Mouse (Mus musculus) kidney, adult 8-10 months (tissue): ENCODE results near the gene Slc9a2.
"Not testable (repeated sequence)": the region's sequence is repeated elsewhere in the genome, so short reads cannot be mapped to it uniquely, and the experiment has no call there.

Source experiments
- DNase-seq, 2 experiments: peaks; one replicate each; pipeline ENCODE4 v3.0.0; 2022

Gene Slc9a2

GRCm38 (mm10) chr1:40714950-40715349, 34.6 kb downstream of the Slc9a2 start:
- DNase-seq = no peak

DNA sequence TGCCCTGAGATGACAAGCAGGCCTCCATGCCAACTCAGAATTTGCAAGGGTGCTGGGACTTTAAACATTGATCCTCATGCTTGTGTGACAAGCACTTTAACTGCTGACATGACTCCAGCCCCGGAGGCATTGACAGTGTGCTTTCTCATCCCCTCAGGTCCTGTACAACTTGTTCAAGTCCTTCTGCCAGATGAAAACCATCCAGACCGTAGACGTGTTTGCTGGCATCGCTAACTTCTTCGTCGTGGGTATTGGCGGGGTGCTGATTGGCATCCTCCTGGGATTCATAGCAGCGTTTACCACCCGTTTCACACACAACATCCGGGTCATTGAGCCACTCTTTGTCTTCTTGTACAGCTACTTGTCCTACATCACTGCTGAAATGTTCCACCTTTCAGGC, 45.7 kb downstream of the Slc9a2 start:
- DNase-seq = no peak

DNA sequence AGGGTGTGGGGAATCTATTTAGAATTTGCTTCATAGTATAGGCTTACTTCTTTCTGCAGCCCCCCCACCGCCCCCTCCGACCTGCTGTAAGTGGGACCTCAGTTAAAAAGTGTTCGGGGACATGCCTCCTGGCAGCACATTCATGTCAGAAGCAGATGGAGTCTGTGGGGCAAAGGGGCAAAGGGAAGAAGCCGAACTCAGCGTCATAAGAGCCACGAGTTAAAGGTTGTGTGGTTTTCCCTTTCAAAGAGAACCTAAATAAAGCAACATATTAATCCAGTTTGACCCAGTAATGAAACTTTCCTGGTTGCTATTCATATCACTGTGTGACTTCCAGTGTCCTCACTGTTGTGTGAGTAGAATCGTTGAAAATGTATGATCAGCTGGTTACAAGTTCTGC, 47.0 kb downstream of the Slc9a2 start:
- no peak for DNase-seq

DNA sequence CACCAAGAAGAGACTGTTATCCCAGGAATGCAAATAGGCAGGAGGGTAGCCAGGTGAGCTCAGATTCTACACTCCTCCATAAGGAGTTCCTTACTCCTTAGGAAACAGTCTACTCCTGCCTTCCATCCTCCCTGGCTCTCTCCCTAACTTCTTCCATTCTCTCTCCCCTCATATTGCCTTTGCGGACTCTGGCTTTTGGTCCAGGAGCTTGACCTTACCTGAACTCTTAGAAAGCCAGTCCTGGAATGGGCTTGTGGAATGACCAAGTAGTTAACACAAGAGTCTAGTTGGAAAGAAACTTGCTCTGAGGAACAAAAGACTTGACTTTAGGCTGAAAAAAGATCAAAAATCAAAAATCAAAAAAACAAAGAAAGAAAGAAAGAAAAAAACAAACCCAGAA, 48.3 kb downstream of the Slc9a2 start:
- peak in 1 of 2 experiments; percentile 58 for DNase-seq

- DNase-seq = no peak
Measured at GRCm38 (mm10) chr1:40737671-40738070, 57.3 kb downstream of the Slc9a2 start.

DNA sequence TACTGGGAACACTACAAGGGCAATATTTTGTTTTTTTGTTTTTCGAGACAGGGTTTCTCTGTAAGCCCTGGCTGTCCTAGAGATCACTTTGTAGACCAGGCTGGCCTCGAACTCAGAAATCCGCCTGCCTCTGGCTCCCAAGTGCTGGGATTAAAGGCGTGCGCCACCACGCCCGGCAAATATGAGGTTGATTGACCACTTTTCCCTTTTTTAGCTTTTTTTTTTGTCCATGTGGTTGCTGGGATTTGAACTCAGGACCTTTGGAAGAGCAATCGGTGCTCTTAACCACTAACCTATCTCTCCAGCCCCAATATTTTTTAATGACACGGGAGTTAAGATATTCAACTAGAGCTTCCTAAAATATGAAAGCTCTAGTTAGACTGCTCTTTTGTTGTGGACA, 57.9 kb downstream of the Slc9a2 start:
- DNase-seq = not testable (repeated sequence)

GRCm38 (mm10) chr1:40740739-40741138, 60.4 kb downstream of the Slc9a2 start:
- DNase-seq = no peak

GRCm38 (mm10) chr1:40746089-40746488, 65.7 kb downstream of the Slc9a2 start:
- DNase-seq = no peak

GRCm38 (mm10) chr1:40759751-40760445, 79.5 kb downstream of the Slc9a2 start:
- DNase-seq = peak; percentile 64 to 87

- no peak for DNase-seq
Measured at GRCm38 (mm10) chr1:40764042-40764441, 83.7 kb downstream of the Slc9a2 start.

GRCm38 (mm10) chr1:40764701-40765275, 84.4 kb downstream of the Slc9a2 start:
- DNase-seq = no peak

GRCm38 (mm10) chr1:40765521-40765920, 85.1 kb downstream of the Slc9a2 start:
- DNase-seq = no peak

- DNase-seq = no peak
Measured at GRCm38 (mm10) chr1:40767588-40767987, 87.2 kb downstream of the Slc9a2 start.

DNA sequence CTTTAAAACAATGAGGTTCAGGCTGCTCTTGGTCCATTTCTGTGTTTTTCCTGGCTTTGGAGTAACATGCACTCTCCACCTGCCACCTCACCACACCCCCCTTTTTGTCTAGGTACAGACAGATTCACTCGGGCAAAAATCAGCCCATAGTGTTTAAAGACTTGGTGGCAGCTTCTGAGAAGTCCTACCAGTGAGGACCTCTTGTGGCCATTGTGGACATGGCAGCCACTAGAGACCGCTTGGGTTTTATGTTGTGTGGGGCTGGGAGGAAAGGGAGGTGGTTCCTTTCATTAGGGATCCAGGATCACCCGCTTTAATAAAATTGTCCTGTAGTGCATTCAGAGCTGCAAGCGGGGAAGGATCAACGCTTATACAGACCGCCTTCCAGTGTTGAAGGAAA, 88.2 kb downstream of the Slc9a2 start:
- DNase-seq = peak; percentile 65 to 74

- DNase-seq = peak; percentile 80 to 87
Measured at GRCm38 (mm10) chr1:40769331-40769894, 89.0 kb downstream of the Slc9a2 start.

DNA sequence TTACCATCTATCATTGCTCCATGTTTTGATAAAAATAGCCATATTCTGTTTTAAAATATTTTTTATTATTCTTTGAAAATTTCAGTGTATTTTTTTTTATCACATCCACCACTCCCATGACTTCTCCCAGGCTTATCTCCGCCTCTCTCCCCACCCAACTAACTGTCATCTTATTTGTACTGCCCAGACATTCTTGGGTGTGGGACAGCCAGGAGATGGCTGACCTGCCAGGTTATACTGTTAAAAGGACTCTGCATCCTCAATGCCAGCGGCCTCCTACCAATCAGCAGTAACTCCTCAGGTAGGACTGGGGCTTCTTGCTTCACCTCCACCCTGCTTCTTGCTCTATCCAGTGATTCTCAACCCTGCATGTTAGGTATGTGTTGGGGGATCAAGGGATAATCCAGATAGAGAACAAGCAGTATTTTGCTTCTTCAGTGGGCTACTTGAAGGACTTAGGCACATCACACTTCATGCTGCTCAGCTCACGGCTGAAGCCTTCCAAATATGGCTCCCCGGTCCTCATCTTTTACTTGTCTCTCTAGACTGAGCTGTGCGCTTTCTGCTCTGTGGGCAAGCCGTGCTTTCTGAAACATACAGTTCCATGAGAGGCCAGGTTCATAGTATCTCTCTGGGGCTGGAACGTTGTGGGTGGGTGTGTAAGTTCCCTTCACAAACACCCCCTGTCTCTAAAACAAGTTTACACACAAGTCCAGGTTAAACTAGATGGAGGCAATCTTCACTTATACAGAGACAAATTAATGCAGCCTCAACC, 91.0 kb downstream of the Slc9a2 start:
- no peak for DNase-seq

DNA sequence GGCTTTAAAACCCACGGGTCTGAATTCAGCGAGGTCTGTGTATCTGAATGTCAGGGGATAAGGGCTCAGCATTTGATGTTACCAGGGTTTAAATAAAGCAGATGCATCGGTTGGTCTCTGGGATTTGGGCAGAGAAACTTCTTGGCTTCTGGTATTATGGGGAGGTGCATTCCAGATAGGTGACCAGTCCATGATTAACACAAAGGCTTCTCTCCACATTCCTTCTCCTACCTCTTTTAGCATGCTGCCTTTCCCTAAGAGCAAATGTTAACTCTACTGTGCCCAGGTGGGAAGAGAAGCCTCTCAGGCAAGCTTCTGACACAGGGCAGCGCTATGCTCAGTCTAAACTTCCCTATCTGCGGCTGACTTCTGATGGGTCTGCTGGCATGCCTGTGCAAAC, 92.9 kb downstream of the Slc9a2 start:
- DNase-seq = no peak

GRCm38 (mm10) chr1:40774040-40774439, 93.7 kb downstream of the Slc9a2 start:
- no peak for DNase-seq

DNA sequence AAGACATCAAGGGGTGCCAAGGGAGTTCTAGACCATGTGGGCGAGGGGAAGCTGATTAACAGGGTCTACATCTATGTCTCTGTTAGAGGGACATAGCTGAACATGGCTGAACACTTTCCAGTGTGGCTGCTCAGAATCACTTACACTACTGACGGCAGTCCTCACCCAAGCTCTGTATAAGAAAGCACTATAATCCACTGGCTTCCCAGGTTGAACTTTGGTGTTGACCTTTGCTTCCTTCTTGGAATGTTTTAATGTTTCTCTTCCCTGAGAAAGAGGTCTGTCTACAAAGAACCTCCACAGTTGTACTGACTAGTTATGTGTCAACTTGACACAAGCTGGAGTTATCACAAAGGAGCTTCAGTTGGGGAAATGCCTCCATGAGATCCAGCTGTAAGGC, 95.7 kb downstream of the Slc9a2 start:
- DNase-seq = peak; percentile 41 to 72

GRCm38 (mm10) chr1:40776763-40777162, 96.4 kb downstream of the Slc9a2 start:
- peak in 1 of 2 experiments; percentile 47 for DNase-seq

DNA sequence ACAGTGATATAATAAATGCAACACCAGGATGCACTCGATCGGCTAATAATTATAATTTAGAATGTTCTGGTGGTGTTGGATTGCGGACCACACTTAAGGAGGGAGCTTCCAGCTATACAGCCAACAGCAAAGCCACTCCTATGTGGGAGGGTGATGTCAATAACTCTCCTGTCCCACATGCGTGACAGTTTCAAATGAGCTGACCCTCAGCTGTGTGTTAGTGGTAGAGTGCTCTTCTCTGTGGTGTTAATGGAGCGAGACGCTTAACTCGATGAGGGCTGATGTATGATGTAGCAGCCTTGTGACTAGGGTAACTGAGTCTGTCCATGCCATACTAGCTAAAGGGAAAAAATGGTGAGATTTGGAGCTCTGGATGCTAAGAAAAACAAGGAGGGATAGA, 103.1 kb downstream of the Slc9a2 start:
- no peak for DNase-seq

- DNase-seq = no peak
Measured at GRCm38 (mm10) chr1:40784306-40784705, 103.9 kb downstream of the Slc9a2 start.

- DNase-seq = peak; percentile 83 to 89
Measured at GRCm38 (mm10) chr1:40785876-40786445, 105.6 kb downstream of the Slc9a2 start.
